Mouse (Mus musculus) gastrocnemius, postnatal 25 days (tissue): ENCODE results near the gene Cab39. TPM values are rescaled to one million over a fixed set of nuclear protein-coding genes. Genes with fewer than 3 reads are reported as not detected.

Experiments
- DNase-seq: peaks from one replicate; pipeline ENCODE4 v3.0.0; 2022
- long read RNA-seq, 2 experiments: library from polyadenylated mRNA; stranded (forward); transcript quantifications; one replicate each; pipeline ENCODE4 v2.0.0; 2021
- total RNA-seq, 2 experiments: library from RNA; stranded (reverse); gene quantifications; 1 replicate in 1 of 2; 2 replicates in 1 of 2; pipeline ENCODE4 v1.2.3; 2021

The Cab39 gene
- total RNA-seq = 100 to 1,000 TPM; 142 to 177 TPM
- long read RNA-seq, experiment 1, transcript Cab39-202 (9 exons, 3,805 nt) = major isoform, 34 of 77 reads
- long read RNA-seq, experiment 1, partial matches to known transcripts = 18 of 77 reads
- long read RNA-seq, experiment 1, other reads (novel, unspliced or antisense) = 25 of 77 reads
- long read RNA-seq, experiment 2, transcript Cab39-202 (9 exons, 3,805 nt) = major isoform, 82 of 111 reads
- long read RNA-seq, experiment 2, partial matches to known transcripts = 14 of 111 reads
- long read RNA-seq, experiment 2, other reads (novel, unspliced or antisense) = 14 of 111 reads

- DNase-seq = peak; percentile 89
These were observed at the start of gene Cab39 for GRCm38 (mm10) chr1:85793208-85794105. TSS of gene Cab39 (plus strand) at chr1:85793441.

DNA sequence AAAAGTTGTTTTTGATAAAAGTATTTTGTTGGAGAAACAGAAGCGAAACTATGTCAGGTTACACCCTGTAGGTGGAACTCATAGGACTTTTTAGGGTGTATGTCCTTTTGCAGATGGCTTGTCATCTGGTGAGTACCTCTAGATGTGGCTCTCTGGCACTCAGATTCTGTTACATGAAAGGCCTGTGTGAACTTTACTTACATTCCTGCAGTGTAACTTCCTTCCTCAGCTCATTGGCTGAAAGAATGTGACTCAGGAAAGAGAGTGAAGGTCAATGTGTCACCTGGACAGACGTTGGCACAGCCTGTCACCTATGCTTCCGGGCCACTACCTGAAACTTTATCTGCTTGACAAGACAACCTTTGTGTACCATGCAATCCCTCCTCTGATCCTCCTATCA, 48.7 kb upstream of the Cab39 start:
- no peak for DNase-seq

DNA sequence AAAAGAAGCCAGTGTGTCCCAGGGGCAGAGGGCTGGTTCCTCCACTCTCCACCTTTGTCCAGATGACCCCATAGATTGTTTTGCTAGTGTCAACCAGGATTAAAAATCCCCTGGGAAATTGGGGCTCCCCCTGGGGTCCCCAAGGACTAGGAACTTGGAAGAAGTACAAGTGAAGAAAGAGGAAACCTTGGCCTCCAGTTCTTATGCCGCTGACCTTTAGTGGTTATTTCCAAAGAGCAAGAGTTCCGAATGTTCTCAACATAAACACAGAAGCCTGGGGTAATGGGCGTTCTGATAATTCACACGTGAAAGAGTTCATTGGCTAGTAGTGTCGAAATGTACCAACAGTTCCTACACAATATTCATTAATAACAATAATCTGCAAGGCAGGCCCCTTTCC, 46.7 kb upstream of the Cab39 start:
- no peak for DNase-seq

GRCm38 (mm10) chr1:85749829-85750228, 43.4 kb upstream of the Cab39 start:
- no peak for DNase-seq

GRCm38 (mm10) chr1:85750650-85751049, 42.6 kb upstream of the Cab39 start:
- DNase-seq = no peak

DNA sequence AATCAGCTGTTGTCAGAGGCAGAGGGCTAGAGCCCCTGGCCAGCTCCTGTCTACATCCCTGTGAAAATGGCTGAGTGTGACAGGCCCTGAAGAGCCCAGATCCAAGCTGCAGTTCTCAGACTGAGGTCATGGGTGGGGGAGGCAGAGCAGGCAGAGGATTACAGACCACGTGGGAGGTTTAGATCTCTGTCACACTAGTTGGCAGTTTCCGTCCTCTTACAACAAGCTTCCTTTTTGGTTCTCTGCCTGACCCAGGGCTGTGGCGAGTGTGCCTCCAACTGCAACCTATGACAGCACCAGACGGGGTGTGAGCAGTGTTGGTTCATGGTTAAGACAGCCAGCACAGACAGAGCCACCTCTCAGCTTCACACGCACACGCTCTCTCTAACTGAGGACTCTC, 41.7 kb upstream of the Cab39 start:
- DNase-seq = peak; percentile 52

DNA sequence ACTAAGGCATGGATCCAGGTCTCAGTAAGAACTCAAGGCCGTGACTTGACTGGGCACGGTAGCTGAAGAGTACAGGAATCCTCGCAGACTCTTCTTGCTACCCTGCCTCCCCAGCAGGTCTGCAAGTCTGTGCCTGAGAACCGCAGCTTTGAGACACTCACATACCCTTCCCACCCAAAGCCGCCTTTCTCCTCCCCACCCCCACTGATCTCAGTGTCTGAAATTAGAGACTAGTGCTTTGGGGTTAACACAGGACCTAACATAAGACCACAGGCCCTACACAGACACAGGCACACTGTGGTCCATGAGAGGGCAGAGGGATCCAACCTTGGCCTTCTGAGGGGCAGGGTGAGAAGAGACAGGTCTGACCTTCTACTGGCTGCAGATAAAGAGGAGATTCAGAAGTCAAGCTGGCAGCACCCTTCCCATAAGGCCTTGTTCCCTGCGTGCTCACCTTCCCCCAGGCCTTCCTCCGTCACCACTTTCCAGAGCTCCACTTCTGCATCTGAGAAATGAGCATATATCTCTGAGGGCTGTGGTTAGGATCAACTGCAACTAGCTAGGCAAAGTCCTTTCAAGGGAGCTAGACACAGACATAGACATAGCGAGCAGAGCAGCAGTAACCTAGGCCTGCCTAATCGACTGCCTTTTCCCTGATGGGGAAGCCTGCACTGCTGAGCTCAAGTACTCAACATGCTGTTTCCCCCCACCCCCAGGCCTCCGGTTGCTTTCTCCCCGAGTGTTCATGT, 41.1 kb upstream of the Cab39 start:
- DNase-seq = no peak

- peak; percentile 61 for DNase-seq
These were observed 35.6 kb upstream of the Cab39 start for GRCm38 (mm10) chr1:85757531-85758230.

- peak; percentile 62 for DNase-seq
These were observed 34.8 kb upstream of the Cab39 start for GRCm38 (mm10) chr1:85758231-85758968.

DNA sequence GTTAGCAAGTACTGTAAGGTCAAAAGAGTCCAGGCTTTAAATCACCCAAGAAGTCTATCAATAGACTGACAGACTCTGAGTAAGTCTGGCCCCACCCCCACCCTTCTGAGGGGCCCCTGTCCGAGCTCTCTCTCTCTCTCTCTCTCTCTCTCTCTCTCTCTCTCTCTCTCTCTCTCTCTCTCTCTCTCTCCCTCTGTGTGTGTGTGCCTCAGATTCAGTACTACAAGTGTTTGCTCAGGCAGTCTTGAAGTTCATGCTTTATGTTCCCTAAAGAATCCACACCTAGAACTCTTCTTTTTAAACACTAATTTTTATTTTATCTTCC, 34.3 kb upstream of the Cab39 start:
- no peak for DNase-seq

GRCm38 (mm10) chr1:85761665-85762064, 31.6 kb upstream of the Cab39 start:
- no peak for DNase-seq

DNA sequence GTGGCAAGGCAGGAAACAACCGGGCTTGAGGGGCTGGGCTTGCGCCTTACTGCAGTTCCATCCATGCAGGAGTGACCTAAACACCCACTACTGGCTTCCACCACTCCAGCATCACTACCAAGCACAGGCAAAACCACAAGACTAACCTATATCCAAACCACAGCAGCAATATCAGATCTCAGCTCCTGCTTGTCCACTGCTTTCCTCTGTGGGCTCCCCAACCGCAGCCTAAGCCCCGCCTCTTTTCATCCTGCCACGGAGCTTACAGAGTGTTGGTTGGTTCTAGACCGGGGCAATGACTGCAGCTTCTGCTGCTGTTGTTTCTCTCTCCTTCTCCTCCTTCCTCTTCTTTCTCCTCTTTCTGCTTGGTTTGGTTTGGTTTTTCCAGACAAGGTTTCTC, 29.9 kb upstream of the Cab39 start:
- no peak for DNase-seq

DNA sequence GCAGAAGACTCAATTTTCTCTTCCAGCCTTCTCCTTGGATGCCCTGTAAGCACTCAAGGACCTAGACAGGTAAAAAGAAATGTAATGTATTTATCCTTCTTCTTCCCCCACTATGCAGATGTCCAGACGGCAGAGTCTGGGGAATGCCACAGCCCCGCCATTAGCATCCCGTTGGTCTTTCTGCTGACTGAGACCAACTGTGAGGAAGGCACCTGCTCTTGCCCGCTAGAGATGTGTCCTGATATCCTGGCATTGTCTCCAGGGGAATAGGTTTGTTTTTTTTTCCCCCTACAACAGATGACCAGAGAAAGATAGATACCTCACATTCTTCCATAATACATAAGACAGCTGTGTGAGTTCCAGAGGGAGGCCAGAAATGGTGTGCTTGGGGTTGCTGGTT, 28.9 kb upstream of the Cab39 start:
- no peak for DNase-seq

DNA sequence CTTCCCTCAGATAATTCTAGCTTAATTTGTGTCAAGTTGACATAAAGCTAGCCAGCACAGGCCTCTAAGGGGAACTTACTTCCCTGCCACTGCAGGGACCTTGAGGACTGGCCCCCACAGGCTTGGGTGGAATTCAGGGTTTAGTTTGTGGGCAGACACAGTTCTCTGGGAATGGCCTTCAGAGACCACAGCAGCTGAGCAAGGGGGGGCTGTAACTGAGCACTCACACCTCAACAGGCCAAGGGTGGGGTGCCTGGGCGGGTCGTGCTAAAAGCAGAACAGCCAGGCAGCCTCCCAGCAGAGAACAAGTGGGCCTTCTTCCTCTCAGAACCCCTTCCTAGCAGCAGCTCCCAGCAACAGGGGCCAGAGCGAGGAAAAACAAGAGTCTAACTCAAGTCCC, 27.1 kb upstream of the Cab39 start:
- DNase-seq = no peak

DNA sequence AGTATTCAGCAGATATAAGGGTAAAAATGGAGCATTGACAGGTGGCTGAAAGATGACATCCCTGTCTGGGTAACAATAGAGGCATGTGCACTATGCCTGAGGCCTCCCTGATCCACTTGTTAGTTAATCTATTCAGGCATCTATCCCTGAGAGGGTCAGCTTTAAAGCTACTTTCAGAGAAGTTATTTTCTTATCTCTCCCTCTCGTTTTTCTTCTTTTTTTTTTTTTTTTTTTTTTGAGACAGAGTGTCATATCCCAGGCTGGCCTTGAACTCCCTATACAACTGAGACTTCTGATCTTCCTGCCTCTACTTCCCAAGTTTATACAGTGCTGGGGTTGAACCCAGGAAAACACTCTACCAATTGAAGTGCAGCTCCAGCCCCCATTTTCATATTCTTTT, 25.5 kb upstream of the Cab39 start:
- DNase-seq = no peak

DNA sequence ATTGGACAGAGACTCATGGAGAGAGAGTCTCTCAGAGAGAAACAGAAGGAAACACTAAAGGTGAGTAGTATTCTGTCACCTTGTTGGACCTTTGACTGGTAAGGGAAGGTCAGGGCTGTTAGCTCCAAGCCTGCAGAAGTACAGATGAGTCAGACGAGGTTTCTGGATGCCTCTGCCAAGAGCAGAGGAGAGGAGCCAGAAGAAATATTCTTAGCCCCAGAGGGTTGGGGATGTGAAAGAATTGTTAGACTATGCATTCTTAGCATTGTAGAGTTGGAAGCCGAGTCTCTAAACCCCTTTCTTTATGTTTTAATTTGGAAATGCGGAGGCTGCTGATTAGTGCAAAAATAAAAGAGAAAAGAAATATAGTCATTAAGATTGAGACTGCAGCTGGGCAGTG, 21.3 kb upstream of the Cab39 start:
- no peak for DNase-seq

DNA sequence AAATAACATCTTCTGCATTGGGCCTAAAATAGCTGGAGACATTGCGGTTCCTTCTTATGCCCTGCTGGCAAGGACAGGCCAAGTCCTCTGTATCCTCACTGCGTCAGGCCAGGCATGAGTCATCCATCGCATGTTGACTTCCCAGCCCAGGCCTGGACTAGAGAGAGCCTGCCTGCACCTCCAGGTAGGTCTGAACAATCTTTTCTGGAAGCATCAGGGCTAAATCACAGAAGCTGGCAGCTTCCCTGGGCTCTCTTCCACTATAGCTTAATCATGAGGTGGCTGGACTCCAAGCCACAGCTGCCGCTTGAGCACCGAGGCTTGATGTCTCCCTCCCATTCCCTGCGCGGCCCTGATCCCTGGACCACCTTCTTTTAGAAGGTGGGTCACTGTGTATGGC, 18.1 kb upstream of the Cab39 start:
- peak; percentile 20 for DNase-seq

DNA sequence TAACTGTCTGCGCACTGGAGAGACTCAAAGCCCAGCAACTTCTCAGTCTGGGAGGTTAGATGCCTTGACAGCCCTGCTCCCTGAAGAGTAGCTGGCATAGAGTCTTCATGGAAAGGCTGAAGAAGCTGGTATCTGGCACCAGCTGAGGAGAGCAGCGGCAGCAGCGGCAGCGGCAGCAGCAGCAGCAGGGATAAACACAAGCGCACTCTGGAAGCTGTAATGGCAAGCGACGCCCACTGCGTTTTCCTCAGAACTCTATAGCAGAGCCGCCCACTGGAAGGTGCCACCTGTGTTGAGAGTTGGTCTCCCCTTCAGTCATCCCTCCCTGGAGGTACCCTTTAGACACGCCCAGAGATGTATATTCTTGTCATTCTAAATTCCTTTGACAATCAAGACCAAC, 17.1 kb upstream of the Cab39 start:
- no peak for DNase-seq

DNA sequence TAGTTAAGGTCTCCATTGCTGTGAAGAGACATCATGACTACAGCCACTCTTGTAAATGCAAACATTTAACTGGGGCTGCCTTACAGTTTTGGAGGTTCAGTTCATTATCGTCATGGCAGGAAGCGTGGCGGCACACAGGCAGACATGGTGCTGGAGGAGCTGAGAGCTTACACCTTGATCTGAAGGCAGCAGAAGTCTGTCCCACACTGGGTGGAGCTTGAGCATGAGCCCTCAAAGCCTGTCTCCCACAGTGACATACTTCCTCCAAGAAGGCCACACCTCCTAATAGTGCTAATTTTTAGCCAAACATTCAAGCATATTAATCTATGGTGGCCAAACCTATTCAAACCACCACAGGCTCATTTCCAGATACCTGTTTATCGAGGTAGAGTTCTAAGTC, 14.8 kb upstream of the Cab39 start, which contains the start of gene A630001G21Rik:
Gene A630001G21Rik, minus strand, starts transcription at position 208 of the 400 bp plus-strand sequence.
- DNase-seq = no peak

DNA sequence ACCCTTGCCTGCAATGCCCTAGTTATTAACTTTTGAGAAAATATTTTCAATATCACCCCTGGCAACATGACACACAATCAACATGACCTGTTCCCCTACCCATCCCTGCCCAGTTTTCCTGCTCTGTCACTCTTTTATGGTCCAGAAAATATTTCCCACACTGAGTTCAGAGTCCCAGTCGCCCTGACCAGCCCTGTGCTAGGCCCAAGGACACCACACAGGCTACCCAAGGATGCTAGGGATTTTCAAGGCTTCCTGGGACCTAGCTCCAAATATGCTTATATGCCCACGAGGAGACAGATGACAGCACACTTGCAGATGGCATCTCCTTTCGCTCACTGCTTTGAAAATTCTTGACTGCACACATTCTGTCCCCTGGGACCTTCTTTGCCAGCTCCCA, 14.2 kb upstream of the Cab39 start:
- no peak for DNase-seq

DNA sequence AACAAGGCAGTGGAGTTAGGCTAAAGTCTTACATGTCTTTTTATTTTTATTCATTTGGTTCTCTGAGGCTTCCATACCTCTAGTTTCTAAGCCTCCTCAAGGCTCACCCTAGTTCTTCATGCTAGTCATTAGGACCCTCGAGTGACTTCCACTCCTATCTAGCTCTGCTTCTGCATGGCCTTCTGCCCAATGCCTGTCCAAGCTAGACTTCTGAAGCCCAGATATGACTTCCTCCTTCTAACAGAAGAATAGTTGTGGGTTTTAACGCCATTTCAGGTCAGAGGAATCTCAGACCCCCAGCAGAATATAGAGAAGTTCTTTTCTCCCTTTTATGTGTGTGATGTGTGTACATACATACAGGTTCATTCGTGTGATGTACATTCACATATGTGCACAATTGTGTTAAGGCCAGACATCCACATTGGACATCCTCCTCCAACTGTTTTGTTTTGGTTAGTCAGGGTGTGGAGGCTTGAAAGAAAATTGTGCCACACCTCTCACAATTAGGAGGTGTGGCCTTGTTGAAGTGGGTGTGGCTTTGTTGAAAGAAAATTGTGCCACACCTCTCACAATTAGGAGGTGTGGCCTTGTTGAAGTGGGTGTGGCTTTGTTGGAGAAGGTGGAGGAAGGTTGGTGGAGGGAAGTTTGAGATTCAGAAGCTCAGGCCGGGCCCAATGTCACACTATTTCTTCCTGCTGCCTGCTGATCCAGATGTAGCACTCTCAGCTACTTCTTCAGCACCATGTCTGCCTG, 13.6 kb upstream of the Cab39 start:
- DNase-seq = no peak
